Mouse (Mus musculus) adrenal gland, postnatal 0 days (tissue): ENCODE results near the gene Ndufa7. TPM values are rescaled to one million over a fixed set of nuclear protein-coding genes. Genes with fewer than 3 reads are reported as not detected.

Experiments
- microRNA-seq: library from miRNA; unstranded; fragments of <30 nt; microRNA quantifications from one replicate; pipeline ENCODE4, GENCODE M21; 2016; ENCODE audit warnings: borderline replicate concordance; ENCODE audit not compliant: insufficient number of aligned reads
- polyA plus RNA-seq: library from polyadenylated mRNA; unstranded; fragments of >200 nt; fragmentation: Nextera tagmentation; extraction: Ambion mirVana; gene quantifications from 2 replicates; pipeline ENCODE4 v1.2.1, GENCODE M21; 2015

The Ndufa7 gene
- 987 and 1,283 TPM in 2 replicates for polyA plus RNA-seq

GRCm38 (mm10) chr17:33824084-33824996 lies at the start of gene Ndufa7, which contains the start of gene Rps28:
Gene Ndufa7, plus strand, starts transcription at chr17:33824572.
Gene Rps28, minus strand, starts transcription at chr17:33824562.

GRCm38 (mm10) chr17:33781124-33781977 lies 43.0 kb upstream of the Ndufa7 start, which contains the start of gene Angptl4:
Gene Angptl4, minus strand, starts transcription at chr17:33781830.

GRCm38 (mm10) chr17:33810334-33811141 lies 13.8 kb upstream of the Ndufa7 start, which contains the start of gene Kank3:
Gene Kank3, plus strand, starts transcription at chr17:33810519.

GRCm38 (mm10) chr17:33842966-33843795 lies 18.8 kb downstream of the Ndufa7 start, which contains the start of gene Cd320:
Gene Cd320, plus strand, starts transcription at chr17:33843091.

GRCm38 (mm10) chr17:33873537-33873936 lies 49.2 kb downstream of the Ndufa7 start, which contains the start of gene Gm7029:
Gene Gm7029, plus strand, starts transcription at chr17:33873837.

Small RNA genes within 50 kb of the gene (microRNA-seq; reads per million reads assigned to microRNA genes)
- gene Gm27740 = not detected

Other genes starting within 250 kb of the Ndufa7 start
- 32.0 and 42.3 TPM in 2 replicates for gene Zfp414, start 195.5 kb upstream of the Ndufa7 start, polyA plus RNA-seq
- 0.71 TPM in 1 of 2 replicates, not detected in the other for gene Pram1, start 186.5 kb upstream of the Ndufa7 start, polyA plus RNA-seq
- gene Hnrnpm, start 137.7 kb upstream of the Ndufa7 start, polyA plus RNA-seq = 123 and 153 TPM in 2 replicates
- gene March2, start 105.9 kb upstream of the Ndufa7 start, polyA plus RNA-seq = 84.2 and 105 TPM in 2 replicates
- gene Rab11b, start 64.0 kb upstream of the Ndufa7 start, polyA plus RNA-seq = 248 and 296 TPM in 2 replicates
- 84.8 and 87.3 TPM in 2 replicates for gene Angptl4, start 42.7 kb upstream of the Ndufa7 start, polyA plus RNA-seq
- gene Kank3, start 14.1 kb upstream of the Ndufa7 start, polyA plus RNA-seq = 50.5 and 107 TPM in 2 replicates
- 1,247 and 1,332 TPM in 2 replicates for gene Rps28, start within 50 bp of the Ndufa7 start, polyA plus RNA-seq
- 89.3 and 138 TPM in 2 replicates for gene Cd320, start 18.5 kb downstream of the Ndufa7 start, polyA plus RNA-seq
- not detected in 2 replicates for gene Gm7029, start 49.3 kb downstream of the Ndufa7 start, polyA plus RNA-seq
- 2.3 and 3.1 TPM in 2 replicates for gene Kifc1, start 66.1 kb downstream of the Ndufa7 start, polyA plus RNA-seq
- gene Platr17, start 80.6 kb downstream of the Ndufa7 start, polyA plus RNA-seq = 0.27 TPM in 1 of 2 replicates, not detected in the other
- 23.8 and 32.1 TPM in 2 replicates for gene Daxx, start 84.8 kb downstream of the Ndufa7 start, polyA plus RNA-seq
- gene Tapbp, start 91.3 kb downstream of the Ndufa7 start, polyA plus RNA-seq = 72.5 and 91.8 TPM in 2 replicates
- gene Zbtb22, start 91.3 kb downstream of the Ndufa7 start, polyA plus RNA-seq = 14.6 and 16.5 TPM in 2 replicates
- 20.0 and 32.4 TPM in 2 replicates for gene Rgl2, start 105.0 kb downstream of the Ndufa7 start, polyA plus RNA-seq
- 108 and 142 TPM in 2 replicates for gene Pfdn6, start 115.8 kb downstream of the Ndufa7 start, polyA plus RNA-seq
- 17.5 and 21.3 TPM in 2 replicates for gene Wdr46, start 116.1 kb downstream of the Ndufa7 start, polyA plus RNA-seq
- gene B3galt4, start 126.9 kb downstream of the Ndufa7 start, polyA plus RNA-seq = 7.6 and 8.1 TPM in 2 replicates
- 28.4 and 40.1 TPM in 2 replicates for gene Vps52, start 131.2 kb downstream of the Ndufa7 start, polyA plus RNA-seq
- gene Rps18, start 131.4 kb downstream of the Ndufa7 start, polyA plus RNA-seq = 2,003 and 3,084 TPM in 2 replicates
- gene H2-K1, start 175.8 kb downstream of the Ndufa7 start, polyA plus RNA-seq = 146 and 274 TPM in 2 replicates
- gene Ring1, start 200.1 kb downstream of the Ndufa7 start, polyA plus RNA-seq = 22.3 and 29.6 TPM in 2 replicates
- 105 and 163 TPM in 2 replicates for gene H2-Ke6, start 203.5 kb downstream of the Ndufa7 start, polyA plus RNA-seq
- gene Slc39a7, start 207.1 kb downstream of the Ndufa7 start, polyA plus RNA-seq = 99.2 and 160 TPM in 2 replicates
- gene Rxrb, start 207.2 kb downstream of the Ndufa7 start, polyA plus RNA-seq = 33.2 and 38.4 TPM in 2 replicates
- gene Col11a2, start 214.9 kb downstream of the Ndufa7 start, polyA plus RNA-seq = 0.25 and 0.80 TPM in 2 replicates